Mouse (Mus musculus) left cerebral cortex, adult 8-10 months (tissue): Measurements from ENCODE around the gene Fhit. TPM values are rescaled to one million over a fixed set of nuclear protein-coding genes. Genes with fewer than 3 reads are reported as not detected.

Source experiments
- DNase-seq, 2 experiments: peaks; one replicate each; pipeline ENCODE4 v3.0.0; 2022; ENCODE audit warnings: low spot score in 2 of 2
- total RNA-seq, 4 experiments: library from RNA; stranded (reverse); gene quantifications; 2 replicates each; pipeline ENCODE4 v1.2.4; 2022

Fhit gene
- total RNA-seq, 4 experiments from 2014 or later, result 4.6 to 9.3 (median 6.3) TPM

GRCm38 (mm10) chr14:9623219-9624043, 1538.4 kb downstream of the Fhit start:
- no peak for DNase-seq

- DNase-seq, result no peak
These were observed 1540.8 kb downstream of the Fhit start for GRCm38 (mm10) chr14:9620902-9621540.

GRCm38 (mm10) chr14:9619840-9620239, 1542.0 kb downstream of the Fhit start:
- no peak for DNase-seq

DNA sequence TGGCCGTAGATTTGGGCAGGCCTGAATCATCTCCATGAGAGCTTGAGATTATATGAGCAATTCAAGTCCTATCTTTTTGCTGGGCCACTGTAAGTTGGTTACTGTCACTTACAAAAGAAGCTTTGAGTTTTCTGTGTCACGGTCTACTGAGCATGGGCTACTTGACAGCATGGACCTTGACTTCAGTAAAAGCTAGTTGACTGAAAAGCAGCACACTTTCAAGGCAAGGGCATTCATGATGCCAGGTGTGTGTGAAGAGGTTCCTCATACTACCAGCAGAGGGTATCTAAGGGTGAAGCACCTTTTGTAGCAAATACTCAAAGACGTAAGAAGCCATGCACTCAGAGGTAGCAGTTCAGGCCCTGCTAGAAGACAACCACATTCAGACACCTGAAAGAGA, 1548.7 kb downstream of the Fhit start:
- no peak for DNase-seq

- no peak for DNase-seq
These were observed 1552.7 kb downstream of the Fhit start for GRCm38 (mm10) chr14:9609120-9609519.

GRCm38 (mm10) chr14:9606584-9607377, 1555.1 kb downstream of the Fhit start:
- DNase-seq, result peak in 1 of 2 experiments; percentile 27

DNA sequence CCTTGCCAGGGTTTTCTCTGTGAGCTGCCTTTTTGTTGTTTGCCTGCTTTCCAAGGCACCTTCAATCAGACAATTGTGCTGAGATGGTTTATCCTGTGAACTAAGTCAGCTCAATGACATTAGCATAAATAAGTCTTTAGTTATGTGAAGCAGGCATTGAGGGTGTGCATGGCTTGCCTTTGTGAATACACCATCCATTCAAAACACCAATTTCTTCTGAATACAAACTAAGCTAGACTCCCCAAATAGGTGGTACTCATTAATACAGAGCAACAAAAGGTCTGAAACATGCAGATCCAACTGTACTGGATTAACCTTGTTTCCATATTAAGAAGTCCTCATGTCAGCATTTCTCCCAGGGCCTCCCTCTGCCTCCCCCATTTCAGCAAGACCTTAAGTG, 1561.6 kb downstream of the Fhit start:
- DNase-seq, result no peak

DNA sequence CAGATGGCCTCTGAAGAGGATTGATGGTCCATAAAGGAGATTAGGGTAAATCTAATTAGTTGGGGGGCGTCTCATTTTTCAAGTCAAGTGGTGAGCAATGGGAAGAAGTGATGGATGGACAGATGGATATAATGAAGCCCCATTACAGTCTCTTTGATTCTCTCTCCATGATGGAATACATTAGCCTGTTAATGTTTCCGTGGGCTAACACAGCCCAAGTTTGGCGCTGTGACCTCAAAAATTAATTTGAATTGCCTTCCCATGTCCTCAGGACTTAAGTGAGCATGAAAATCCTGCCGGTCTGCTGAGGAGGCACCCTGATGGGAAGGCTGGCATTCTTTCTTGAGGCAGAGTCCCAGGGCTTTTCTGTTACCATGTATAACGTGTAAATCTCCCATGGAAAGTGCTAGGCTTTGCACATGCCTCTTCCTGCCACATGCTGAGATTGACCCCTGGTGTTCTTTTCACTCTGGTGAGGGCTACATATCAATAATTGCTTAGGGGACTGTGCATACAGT, 1564.3 kb downstream of the Fhit start:
- no peak for DNase-seq

DNA sequence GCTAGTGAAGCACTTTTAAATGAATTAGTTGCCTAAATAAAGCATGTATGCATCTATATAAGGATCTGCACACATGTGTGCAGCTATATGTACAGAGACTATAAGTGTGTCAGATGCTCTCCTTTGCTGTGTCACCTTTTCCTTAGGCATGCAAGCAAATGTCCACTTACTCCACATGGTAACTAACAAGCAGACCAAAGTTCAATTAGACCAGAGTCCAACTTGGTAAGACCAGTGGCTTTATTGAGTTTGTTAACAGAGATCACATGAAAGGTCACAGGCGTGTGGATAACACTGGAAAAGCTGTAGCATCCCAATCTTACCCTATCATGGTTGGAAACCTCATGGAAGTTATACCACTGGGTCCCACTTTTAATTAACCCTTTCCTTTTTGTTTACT, 1572.7 kb downstream of the Fhit start:
- no peak for DNase-seq

- no peak for DNase-seq
These were observed 1573.9 kb downstream of the Fhit start for GRCm38 (mm10) chr14:9587900-9588299.

GRCm38 (mm10) chr14:9583227-9584155, 1578.3 kb downstream of the Fhit start:
- peak in 1 of 2 experiments; percentile 28 for DNase-seq

DNA sequence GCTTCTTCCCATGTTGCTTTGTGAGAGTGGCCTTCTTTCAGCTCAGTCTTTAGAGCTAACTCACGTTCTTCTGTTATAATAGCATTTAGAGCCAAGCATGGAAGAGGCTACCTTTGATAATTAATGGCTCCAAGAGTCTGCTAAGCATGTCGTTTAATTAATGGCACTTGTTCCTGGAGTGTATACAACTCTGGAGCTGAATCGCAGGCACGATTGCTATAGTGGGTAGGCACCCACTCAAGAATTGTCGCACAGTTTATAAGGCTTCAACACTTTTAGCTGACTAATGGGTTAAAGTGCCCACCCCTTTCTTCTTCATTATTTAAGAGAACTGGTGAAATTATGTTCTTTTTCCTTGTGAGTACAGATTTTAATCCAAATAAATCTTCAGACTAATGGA, 1605.5 kb downstream of the Fhit start:
- no peak for DNase-seq

DNA sequence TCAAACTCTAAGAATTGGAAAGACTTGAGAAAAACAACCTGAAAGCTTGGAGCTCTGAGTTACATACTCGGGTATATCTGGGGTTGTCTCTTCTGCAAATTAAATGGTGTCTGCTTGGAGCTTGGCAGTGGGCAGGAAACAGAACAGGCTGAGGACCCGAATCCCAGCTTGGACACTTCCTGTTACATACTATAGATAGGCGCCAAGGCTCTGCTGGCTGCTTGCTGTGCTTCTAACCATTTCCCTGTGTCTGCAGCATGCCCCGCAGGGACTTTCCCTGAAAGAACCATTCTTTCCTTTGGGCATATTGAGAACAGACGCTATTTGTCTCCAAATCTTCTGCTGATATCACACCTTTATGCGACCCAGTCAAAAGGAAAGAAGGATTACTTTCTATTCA, 1606.0 kb downstream of the Fhit start:
- no peak for DNase-seq

DNA sequence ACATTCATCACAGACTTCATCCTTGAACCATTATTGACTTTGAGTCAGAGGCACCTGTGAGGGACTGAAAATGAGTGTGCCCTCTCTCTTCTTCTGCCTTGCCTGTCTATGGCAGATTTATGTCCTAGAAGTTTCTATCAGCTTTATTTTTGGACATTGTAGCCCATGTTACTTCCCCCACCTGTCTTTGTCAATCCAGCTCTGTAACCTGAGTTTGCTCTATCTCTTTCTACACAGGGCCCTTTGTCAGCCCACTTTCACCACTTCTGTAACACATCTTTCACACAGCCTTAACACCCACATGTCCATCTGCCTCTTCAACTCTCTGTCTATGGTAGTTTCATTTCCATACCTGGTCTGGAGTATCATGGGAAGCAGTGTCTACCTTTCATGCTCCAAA, 1609.7 kb downstream of the Fhit start:
- DNase-seq, result no peak

- no peak for DNase-seq
These were observed 1613.9 kb downstream of the Fhit start for GRCm38 (mm10) chr14:9547952-9548351.

DNA sequence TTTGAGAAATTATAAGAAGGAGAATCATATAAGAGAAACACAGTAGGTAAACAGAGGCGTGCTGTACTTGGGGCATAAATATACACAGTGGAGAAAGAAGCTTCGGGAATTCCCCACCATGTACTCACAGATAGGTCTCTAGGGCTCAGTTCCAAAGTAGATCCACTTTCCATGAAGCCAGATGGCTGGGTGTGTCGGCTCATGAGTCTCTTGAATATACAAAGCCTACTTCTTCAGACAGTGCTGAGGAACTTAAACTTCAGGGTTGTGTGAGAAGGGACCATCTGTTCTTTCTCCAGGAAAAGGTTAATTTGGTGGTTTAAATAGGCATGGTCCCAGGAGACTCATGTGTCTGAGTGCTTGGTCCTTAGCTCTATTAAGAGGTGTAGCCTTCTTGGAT, 1617.5 kb downstream of the Fhit start:
- peak in 1 of 2 experiments; percentile 66 for DNase-seq

DNA sequence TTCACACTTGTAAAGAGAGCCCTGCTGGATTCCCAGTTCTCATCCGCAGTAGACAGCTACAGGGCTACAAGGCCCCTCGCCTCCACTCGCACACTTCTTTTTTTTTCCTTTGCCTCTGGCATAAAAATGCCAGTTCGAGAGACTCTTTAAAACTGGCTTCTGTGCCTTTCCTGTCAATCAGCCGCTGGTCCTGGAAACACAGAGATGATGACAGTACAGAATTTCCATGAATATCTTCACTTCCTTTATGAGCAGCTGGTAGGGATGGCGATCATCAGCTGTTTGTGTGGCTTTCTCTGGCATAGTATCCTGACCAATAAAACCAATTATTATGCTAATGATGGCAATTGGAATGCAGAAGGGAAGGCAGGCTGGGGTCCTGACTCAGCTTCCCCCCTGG, 1626.3 kb downstream of the Fhit start:
- DNase-seq, result no peak

- no peak for DNase-seq
These were observed 1632.6 kb downstream of the Fhit start for GRCm38 (mm10) chr14:9529247-9529646.

- no peak for DNase-seq
These were observed 1635.7 kb downstream of the Fhit start for GRCm38 (mm10) chr14:9526136-9526535.

- peak in 1 of 2 experiments; percentile 27 for DNase-seq
These were observed 1644.2 kb downstream of the Fhit start for GRCm38 (mm10) chr14:9517651-9518050.

DNA sequence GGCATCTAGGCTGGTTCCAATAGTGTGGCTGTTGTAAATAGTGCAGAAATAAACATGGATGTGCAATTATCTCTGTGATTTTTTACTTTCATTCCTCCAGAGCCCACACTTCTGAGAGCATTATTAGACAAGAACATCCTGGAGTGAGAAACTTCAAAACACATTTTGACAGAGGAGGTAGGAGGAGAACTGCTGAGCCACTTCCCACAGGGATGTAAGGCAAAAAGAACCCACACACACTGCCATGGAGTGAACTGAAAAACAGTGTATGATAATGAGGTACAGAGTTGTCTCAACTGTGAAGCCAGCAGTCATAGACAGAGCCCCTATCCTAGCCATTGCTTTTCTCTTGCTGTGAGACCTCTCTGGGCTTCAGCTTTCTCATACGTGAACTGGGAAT, 1652.2 kb downstream of the Fhit start:
- peak in 1 of 2 experiments; percentile 15 for DNase-seq
